Comparison of ENCODE assay signal across 8 mouse cellular contexts in the genomic region with DNA sequence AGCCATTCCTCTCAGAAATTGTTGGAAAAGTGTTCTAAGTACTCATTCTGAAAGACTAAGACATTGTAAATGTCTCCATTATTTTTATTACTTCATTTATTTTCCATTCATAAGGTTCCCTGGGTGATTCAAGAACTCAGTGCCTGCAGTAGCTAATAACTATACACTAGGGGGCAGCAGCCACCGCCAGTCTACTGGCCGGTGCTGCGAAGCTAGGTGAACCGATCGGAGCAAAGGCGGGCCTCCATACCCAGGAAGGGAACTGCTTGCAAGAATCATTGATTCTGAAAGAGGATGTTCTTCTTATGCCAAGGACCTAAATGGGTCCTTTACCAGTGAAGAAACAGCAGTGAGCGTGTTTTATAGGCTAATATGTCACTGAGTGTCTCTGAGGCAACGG. TPM values are rescaled to one million over a fixed set of nuclear protein-coding genes. Genes with fewer than 3 reads are reported as not detected.
DNase-seq lines count a peak whose midpoint lies in the region; ATAC-seq lines count a peak whose summit lies in the region.

No protein-coding gene starts in this region.

- no peaks in the 10 kb centered on the region for H3K9me3 ChIP-seq in liver, embryonic 12.5 days (replicated peaks)
- no peaks in the 10 kb centered on the region for H3K9me3 ChIP-seq in midbrain, embryonic 14.5 days (ENCODE audit: control insufficient read depth, low read length)

- no peaks in the 10 kb centered on the region for H3K36me3 ChIP-seq in liver, embryonic 12.5 days
- no peaks in the 10 kb centered on the region for H3K36me3 ChIP-seq in midbrain, embryonic 14.5 days (ENCODE audit: control insufficient read depth, insufficient read depth, low read length)

- intact Hi-C loops in left cerebral cortex, postnatal 10 days (cut with DNase I) = loop anchor here (5.0 kb wide), 2 partner anchors 447 to 577 kb away; no protein-coding TSS in a partner anchor

- no peak overlapping the region for H3K27ac ChIP-seq in liver, embryonic 12.5 days
- H3K27ac ChIP-seq in midbrain, embryonic 14.5 days (replicated peaks; ENCODE audit: low read depth, low read length) = no peak overlapping the region

- peak; percentile 67 for DNase-seq in liver
- DNase-seq in cerebellum, postnatal 25 days = peak; percentile 79 to 86
- DNase-seq in gastrocnemius, adult 8-10 months (ENCODE audit: low spot score in 2 of 2) = peak; percentile 27 to 36
- DNase-seq in induced T-regulatory cell, adult 2 months (ENCODE audit: low read depth) = peak; percentile 79
- peak; percentile 62 to 77 for DNase-seq in left cerebral cortex, postnatal 10 days (ENCODE audit: extremely low spot score in 1 of 2, low spot score in 2 of 2)
- DNase-seq in midbrain, embryonic 14.5 days = peak; percentile 92
- peak; percentile 38 to 61 for DNase-seq in spleen, postnatal 14 days (ENCODE audit: low spot score in 2 of 2)

- H3K4me1 ChIP-seq in liver, embryonic 12.5 days = no peaks in the 10 kb centered on the region
- no peaks in the 10 kb centered on the region for H3K4me1 ChIP-seq in midbrain, embryonic 14.5 days (ENCODE audit: control insufficient read depth, insufficient read depth, low read length)

- H3K27me3 ChIP-seq in liver, embryonic 12.5 days (replicated peaks) = peaks cover 6% of the 10 kb centered on the region; the same call in 1 of the 2 replicates
- H3K27me3 ChIP-seq in midbrain, embryonic 14.5 days (ENCODE audit: control insufficient read depth, insufficient read depth, low read length) = no peaks in the 10 kb centered on the region

- ATAC-seq in liver, embryonic 12.5 days = no peak; the same call in 1 of the 2 replicates
- ATAC-seq in midbrain, embryonic 14.5 days (ENCODE audit: low FRiP score, low TSS enrichment) = no peak

- H3K9ac ChIP-seq in liver, embryonic 12.5 days = no peak overlapping the region
- H3K9ac ChIP-seq in midbrain, embryonic 14.5 days (replicated peaks; ENCODE audit: low read length) = no peak overlapping the region

- H3K4me2 ChIP-seq in liver, embryonic 12.5 days = no peak overlapping the region
- H3K4me2 ChIP-seq in midbrain, embryonic 14.5 days (ENCODE audit: low read length) = no peak overlapping the region

- 16% methylated on average over 8 of the region's 8 CpGs for WGBS in liver, embryonic 12.5 days (ENCODE audit: insufficient replicate concordance)
- 18% methylated on average over 8 of the region's 8 CpGs for WGBS in midbrain, embryonic 14.5 days

- no peak overlapping the region for H3K4me3 ChIP-seq in liver, embryonic 12.5 days
- no peak overlapping the region for H3K4me3 ChIP-seq in midbrain, embryonic 14.5 days (replicated peaks; ENCODE audit: low read depth, low read length)

RNA-seq across cellular contexts. Expression of a gene that starts 35.2 kb away (rescaled TPM):
- polyA plus RNA-seq in liver, embryonic 12.5 days (2016; fragmentation: Nextera tagmentation; extraction: Ambion mirVana) = 0.11 and 0.15 TPM in 2 replicates
- 10 to 100 TPM; 42.8 to 74.8 (median 45.1) TPM for total RNA-seq in gastrocnemius, adult 8-10 months (2022)
- 10 to 100 TPM; 12.2 to 12.4 TPM for total RNA-seq in left cerebral cortex, postnatal 10 days (2021)
- 5.9 and 6.4 TPM in 2 replicates for polyA plus RNA-seq in midbrain, embryonic 14.5 days (2014; fragmentation: Nextera tagmentation; extraction: Ambion mirVana)

Comparison
In these comparisons a context has a peak if more than half of its experiments do, and no peak if none do; other contexts are left out.
1. DNase-seq: peak in every context shown above with its lines; median percentile 92 in midbrain, embryonic 14.5 days; 82 in cerebellum, postnatal 25 days; 79 in induced T-regulatory cell, adult 2 months; 70 in left cerebral cortex, postnatal 10 days; 67 in liver; 50 in spleen, postnatal 14 days; 32 in gastrocnemius, adult 8-10 months.